Mouse (Mus musculus): ENCODE results near the gene Git1. TPM values are rescaled to one million over a fixed set of nuclear protein-coding genes. Genes with fewer than 3 reads are reported as not detected.

Git1 gene
- polyA plus RNA-seq, 1 experiment = 119 TPM

DNA sequence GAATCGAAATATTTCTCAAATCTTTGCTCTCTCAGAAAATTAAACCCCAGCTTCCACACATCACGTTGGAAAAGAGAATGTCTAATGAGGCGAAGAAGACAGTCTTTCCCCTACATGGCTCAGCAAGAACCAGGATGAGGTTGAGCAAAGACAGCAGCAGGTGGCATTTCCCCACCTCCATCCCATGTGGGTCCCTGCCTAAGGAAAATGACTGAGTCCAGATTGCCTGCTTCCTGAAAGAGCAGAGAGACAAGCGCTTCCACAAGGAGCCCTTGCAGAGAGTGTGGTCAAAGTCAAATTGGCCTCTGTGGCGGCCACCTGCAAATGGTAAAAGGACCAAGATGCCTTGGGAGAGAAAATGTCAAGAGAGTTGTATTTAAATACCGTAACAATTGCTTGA, 2.9 kb upstream of the Git1 start:
- Histone ChIP-seq H3K4me1 (ENCODE audit: control insufficient read depth, insufficient read depth, insufficient read length, low read length) (peaks cover 19% of the 10 kb centered on the region), H3K4me3 (ENCODE audit: low read depth, low read length) (no peak overlapping the region), H3K27me3 (ENCODE audit: control insufficient read depth, insufficient read depth, low read length) (no peaks in the 10 kb centered on the region), H3K27ac (ENCODE audit: insufficient read depth, low read depth, low read length) (no peak overlapping the region), H3K36me3 (ENCODE audit: control insufficient read depth, insufficient read depth, low read length) (no peaks in the 10 kb centered on the region)
- no peak for TF ChIP-seq POLR2A (IDR thresholded peaks at IDR 0.05; ENCODE audit: low read depth, low read length)
- no peak for TF ChIP-seq CTCF (IDR thresholded peaks at IDR 0.05; ENCODE audit: extremely low read depth, insufficient read length, insufficient replicate concordance, low read depth, low read length)
- 57% methylated on average over 6 of the region's 6 CpGs for WGBS

DNA sequence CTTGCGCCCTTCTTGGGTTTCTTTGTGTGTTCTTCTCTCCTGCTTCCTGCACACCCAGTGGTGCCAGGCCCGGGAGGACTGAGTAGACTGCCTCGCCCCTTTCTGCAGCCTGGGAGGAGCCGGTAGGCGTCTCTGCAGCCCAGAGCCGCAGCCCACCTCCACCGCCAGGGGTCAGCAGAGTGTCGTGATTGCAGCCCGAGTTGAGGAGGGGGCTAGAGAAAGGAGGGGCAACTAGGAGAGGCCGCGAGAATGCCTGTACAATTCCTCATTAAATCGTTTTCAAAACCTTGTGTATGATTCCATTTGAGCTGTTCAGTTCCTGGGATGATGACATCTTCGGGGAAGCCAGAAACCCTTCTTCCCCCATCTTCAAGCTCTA, 2.2 kb upstream of the Git1 start:
- H3K4me1 ChIP-seq (ENCODE audit: control insufficient read depth, insufficient read depth, insufficient read length, low read length) = peaks cover 22% of the 10 kb centered on the region
- H3K36me3 ChIP-seq (ENCODE audit: control insufficient read depth, insufficient read depth, low read length) = no peaks in the 10 kb centered on the region
- TF ChIP-seq CTCF (IDR thresholded peaks at IDR 0.05; ENCODE audit: extremely low read depth, insufficient read length, insufficient replicate concordance, low read depth, low read length) = peak; percentile 99
- TF ChIP-seq POLR2A (IDR thresholded peaks at IDR 0.05; ENCODE audit: low read depth, low read length) = peak; percentile 27; the same call in 1 of the 2 replicates
- H3K27ac ChIP-seq (ENCODE audit: insufficient read depth, low read depth, low read length) = peak overlapping the region; percentile 45
- H3K4me3 ChIP-seq (ENCODE audit: low read depth, low read length) = peak overlapping the region; percentile 45
- WGBS = under 1% methylated on average over 13 of the region's 13 CpGs
- H3K27me3 ChIP-seq (ENCODE audit: control insufficient read depth, insufficient read depth, low read length) = no peaks in the 10 kb centered on the region

DNA sequence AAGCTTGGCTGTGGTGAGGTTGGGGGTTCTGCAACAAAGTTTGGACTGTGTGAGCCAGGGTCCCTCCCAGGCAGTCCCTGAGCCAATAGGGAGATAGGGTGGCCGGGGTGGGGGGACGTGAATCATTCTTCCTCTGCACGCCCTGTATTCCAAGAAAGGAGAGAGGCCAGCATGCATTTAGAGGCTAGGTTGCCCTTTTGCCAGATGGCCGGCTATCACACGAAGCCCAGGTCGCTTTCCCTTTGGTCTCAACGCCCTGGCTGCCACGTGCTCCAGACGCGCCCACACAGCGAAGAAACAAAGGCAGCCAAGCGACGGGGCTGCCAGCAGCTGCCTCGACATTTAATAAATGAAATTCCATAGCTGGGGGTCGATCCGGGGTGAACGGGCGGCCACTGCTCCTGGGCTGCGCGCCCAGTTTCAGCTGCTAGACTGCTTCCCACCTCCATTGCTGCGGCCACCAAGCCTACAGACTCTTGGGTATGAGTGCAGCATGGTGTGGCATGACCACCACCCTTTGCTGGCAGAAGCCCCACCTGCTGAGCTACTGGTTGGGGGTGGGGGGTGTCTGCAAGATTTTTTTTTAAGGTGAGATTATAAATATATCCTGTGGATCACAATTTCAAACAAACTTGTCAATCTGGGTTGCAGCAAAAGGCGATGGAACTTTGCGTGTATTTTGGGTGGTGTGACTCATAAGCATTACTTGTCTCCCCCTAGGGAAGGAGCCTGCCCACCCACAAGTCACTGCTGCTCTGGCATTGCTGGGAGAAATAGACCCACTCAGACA, 1.7 kb upstream of the Git1 start:
- H3K27me3 ChIP-seq (ENCODE audit: control insufficient read depth, insufficient read depth, low read length) = no peaks in the 10 kb centered on the region
- no peaks in the 10 kb centered on the region for H3K36me3 ChIP-seq (ENCODE audit: control insufficient read depth, insufficient read depth, low read length)
- H3K4me3 ChIP-seq (ENCODE audit: low read depth, low read length) = peak overlapping the region; percentile 45
- peak overlapping the region; percentile 45 for H3K27ac ChIP-seq (ENCODE audit: insufficient read depth, low read depth, low read length)
- WGBS = under 1% methylated on average over 23 of the region's 23 CpGs
- TF ChIP-seq POLR2A (IDR thresholded peaks at IDR 0.05; ENCODE audit: low read depth, low read length) (no peak), CTCF (IDR thresholded peaks at IDR 0.05; ENCODE audit: extremely low read depth, insufficient read length, insufficient replicate concordance, low read depth, low read length) (no peak)
- peaks cover 25% of the 10 kb centered on the region for H3K4me1 ChIP-seq (ENCODE audit: control insufficient read depth, insufficient read depth, insufficient read length, low read length)

DNA sequence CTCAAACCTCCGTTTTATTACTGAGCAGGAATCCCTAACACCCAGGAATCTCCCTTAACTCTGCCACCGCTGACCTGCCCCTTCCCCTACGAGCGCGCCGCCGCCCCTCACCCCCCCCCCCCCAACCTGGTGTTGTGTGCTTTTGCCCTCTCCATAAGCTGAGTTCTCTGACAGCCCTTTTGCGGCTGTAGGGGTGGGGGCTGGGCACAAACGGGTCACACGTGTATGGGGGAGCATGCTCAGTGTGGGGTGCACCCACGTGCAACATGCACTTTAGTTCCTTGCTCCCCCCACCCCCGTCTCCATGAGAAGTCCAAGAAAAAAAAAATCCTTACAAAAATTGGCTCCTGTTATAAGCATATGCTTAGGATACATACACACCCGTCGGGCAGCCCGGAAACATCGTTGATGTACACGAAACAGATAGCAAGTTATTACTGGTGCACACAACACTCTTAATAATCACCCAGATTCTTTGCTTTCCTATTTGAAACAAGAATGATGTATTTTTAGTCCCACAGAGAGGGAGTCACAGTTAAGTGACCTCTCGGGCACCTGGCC, 971 bp upstream of the Git1 start:
- TF ChIP-seq CTCF (IDR thresholded peaks at IDR 0.05; ENCODE audit: extremely low read depth, insufficient read length, insufficient replicate concordance, low read depth, low read length) (no peak), POLR2A (IDR thresholded peaks at IDR 0.05; ENCODE audit: low read depth, low read length) (no peak)
- peaks cover 31% of the 10 kb centered on the region for H3K4me1 ChIP-seq (ENCODE audit: control insufficient read depth, insufficient read depth, insufficient read length, low read length)
- no peaks in the 10 kb centered on the region for H3K36me3 ChIP-seq (ENCODE audit: control insufficient read depth, insufficient read depth, low read length)

DNA sequence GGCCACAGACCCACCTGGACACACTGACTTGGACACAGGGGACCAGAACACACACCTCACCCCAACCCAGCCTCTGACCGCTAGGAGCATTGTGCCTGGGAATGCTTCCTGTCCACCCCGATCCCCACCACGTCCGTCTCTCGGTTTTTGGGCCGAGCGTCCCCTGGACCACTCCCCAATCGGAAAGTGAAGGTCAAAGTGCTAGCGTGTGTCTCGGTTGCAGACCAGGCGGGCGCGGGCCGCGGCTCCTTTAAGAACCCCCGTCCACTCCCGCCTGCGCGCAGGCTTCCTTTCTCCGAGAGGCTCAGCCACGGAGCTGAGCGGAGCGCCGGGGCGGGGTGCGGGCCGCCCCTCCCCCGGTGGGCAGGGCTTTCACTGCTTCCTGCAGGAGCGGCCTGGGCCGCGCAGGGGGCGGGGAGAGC, 440 bp upstream of the Git1 start:
- Histone ChIP-seq H3K4me3 (ENCODE audit: low read depth, low read length) (peak overlapping the region; percentile 68), H3K36me3 (ENCODE audit: control insufficient read depth, insufficient read depth, low read length) (no peaks in the 10 kb centered on the region), H3K4me1 (ENCODE audit: control insufficient read depth, insufficient read depth, insufficient read length, low read length) (peaks cover 36% of the 10 kb centered on the region), H3K27me3 (ENCODE audit: control insufficient read depth, insufficient read depth, low read length) (no peaks in the 10 kb centered on the region), H3K27ac (ENCODE audit: insufficient read depth, low read depth, low read length) (peak overlapping the region; percentile 49)
- peak; percentile 80 for TF ChIP-seq POLR2A (IDR thresholded peaks at IDR 0.05; ENCODE audit: low read depth, low read length)
- TF ChIP-seq CTCF (IDR thresholded peaks at IDR 0.05; ENCODE audit: extremely low read depth, insufficient read length, insufficient replicate concordance, low read depth, low read length) = no peak
- WGBS = 1% methylated on average over 32 of the region's 32 CpGs

More for the DNA sequence above, 971 bp upstream of the Git1 start:
- WGBS = under 1% methylated on average over 18 of the region's 18 CpGs
- Histone ChIP-seq H3K27ac (ENCODE audit: insufficient read depth, low read depth, low read length) (peak overlapping the region; percentile 49), H3K4me3 (ENCODE audit: low read depth, low read length) (peak overlapping the region; percentile 68), H3K27me3 (ENCODE audit: control insufficient read depth, insufficient read depth, low read length) (no peaks in the 10 kb centered on the region)

DNA sequence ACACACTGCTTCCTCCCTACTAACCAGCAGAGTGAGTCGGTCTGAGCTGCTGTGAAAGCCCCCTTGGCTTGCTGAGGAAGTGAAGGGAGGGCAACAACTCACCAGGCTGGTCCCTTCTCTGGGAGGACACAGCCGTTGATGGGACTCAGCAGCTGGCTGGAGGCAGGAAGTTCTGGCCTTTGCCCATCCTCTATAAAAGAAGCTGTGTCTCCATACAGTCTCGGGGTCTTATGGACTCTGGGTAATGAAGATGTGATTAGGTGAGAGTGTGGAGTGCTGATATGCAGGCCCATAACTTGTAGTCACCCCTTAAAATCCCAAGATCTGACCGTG, 948 bp downstream of the Git1 start:
- H3K36me3 ChIP-seq (ENCODE audit: control insufficient read depth, insufficient read depth, low read length) = peaks cover 2% of the 10 kb centered on the region; the same call in 1 of the 2 replicates
- H3K27ac ChIP-seq (ENCODE audit: insufficient read depth, low read depth, low read length) = peak overlapping the region; percentile 74
- peaks cover 42% of the 10 kb centered on the region for H3K4me1 ChIP-seq (ENCODE audit: control insufficient read depth, insufficient read depth, insufficient read length, low read length)
- 17% methylated on average over 4 of the region's 4 CpGs for WGBS
- H3K4me3 ChIP-seq (ENCODE audit: low read depth, low read length) = peak overlapping the region; percentile 89
- TF ChIP-seq CTCF (IDR thresholded peaks at IDR 0.05; ENCODE audit: extremely low read depth, insufficient read length, insufficient replicate concordance, low read depth, low read length) (no peak), POLR2A (IDR thresholded peaks at IDR 0.05; ENCODE audit: low read depth, low read length) (0 out of 2 replicates have a peak, but pooled peaks have one; percentile 1)
- H3K27me3 ChIP-seq (ENCODE audit: control insufficient read depth, insufficient read depth, low read length) = no peaks in the 10 kb centered on the region

DNA sequence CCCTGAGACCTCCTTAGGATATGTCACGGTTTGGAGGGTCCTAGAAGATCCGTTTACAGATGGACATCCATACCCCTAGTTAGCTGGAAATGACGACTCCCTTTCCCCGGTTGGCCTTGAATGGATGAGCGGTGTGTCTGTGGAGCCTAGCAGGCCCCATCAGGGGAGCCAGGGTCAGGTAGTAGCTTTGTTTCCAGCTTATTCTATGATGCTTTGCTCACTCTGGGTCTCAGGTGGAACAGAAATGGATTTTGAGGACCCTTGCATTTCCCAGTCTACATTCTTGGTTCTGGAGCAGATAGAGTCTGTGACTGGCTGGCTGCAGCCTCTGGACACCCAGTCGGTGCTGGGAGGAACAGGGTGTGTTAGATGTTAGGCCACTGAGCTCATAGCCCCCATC, 1.4 kb downstream of the Git1 start:
- WGBS = 69% methylated on average over 6 of the region's 6 CpGs
- Histone ChIP-seq H3K4me1 (ENCODE audit: control insufficient read depth, insufficient read depth, insufficient read length, low read length) (peaks cover 42% of the 10 kb centered on the region), H3K36me3 (ENCODE audit: control insufficient read depth, insufficient read depth, low read length) (peaks cover 7% of the 10 kb centered on the region), H3K4me3 (ENCODE audit: low read depth, low read length) (no peak overlapping the region), H3K27me3 (ENCODE audit: control insufficient read depth, insufficient read depth, low read length) (no peaks in the 10 kb centered on the region), H3K27ac (ENCODE audit: insufficient read depth, low read depth, low read length) (no peak overlapping the region)
- TF ChIP-seq CTCF (IDR thresholded peaks at IDR 0.05; ENCODE audit: extremely low read depth, insufficient read length, insufficient replicate concordance, low read depth, low read length) = no peak
- TF ChIP-seq POLR2A (IDR thresholded peaks at IDR 0.05; ENCODE audit: low read depth, low read length) = no peak

Data from small intestine, adult 2 months (tissue).